Mouse (Mus musculus): ENCODE results near the gene Carnmt1.
"Not testable (repeated sequence)": the region's sequence is repeated elsewhere in the genome, so short reads cannot be mapped to it uniquely, and the experiment has no call there.

The Carnmt1 gene

GRCm38 (mm10) chr19:18713357-18713756 lies 42.8 kb downstream of the Carnmt1 start:
- not testable (repeated sequence) for DNase-seq (ENCODE audit: low spot score)

- peak; percentile 83 for DNase-seq (ENCODE audit: low spot score)
These were observed 45.8 kb downstream of the Carnmt1 start for GRCm38 (mm10) chr19:18716374-18716773.

GRCm38 (mm10) chr19:18720337-18720736 lies 49.8 kb downstream of the Carnmt1 start:
- no peak for DNase-seq (ENCODE audit: low spot score)

- no peak for DNase-seq (ENCODE audit: low spot score)
These were observed 54.6 kb downstream of the Carnmt1 start for GRCm38 (mm10) chr19:18725186-18725585.

- no peak for DNase-seq (ENCODE audit: low spot score)
These were observed 59.7 kb downstream of the Carnmt1 start for GRCm38 (mm10) chr19:18730255-18730654.

GRCm38 (mm10) chr19:18731077-18731476 lies 60.5 kb downstream of the Carnmt1 start:
- DNase-seq (ENCODE audit: low spot score) = no peak

- no peak for DNase-seq (ENCODE audit: low spot score)
These were observed 65.3 kb downstream of the Carnmt1 start for GRCm38 (mm10) chr19:18735901-18736300.

- DNase-seq (ENCODE audit: low spot score) = no peak
These were observed 68.6 kb downstream of the Carnmt1 start for GRCm38 (mm10) chr19:18739146-18739545.

GRCm38 (mm10) chr19:18743946-18744345 lies 73.4 kb downstream of the Carnmt1 start:
- no peak for DNase-seq (ENCODE audit: low spot score)

- DNase-seq (ENCODE audit: low spot score) = no peak
These were observed 76.2 kb downstream of the Carnmt1 start for GRCm38 (mm10) chr19:18746576-18747340.

- no peak for DNase-seq (ENCODE audit: low spot score)
These were observed 76.8 kb downstream of the Carnmt1 start for GRCm38 (mm10) chr19:18747379-18747778.

GRCm38 (mm10) chr19:18749598-18750339 lies 79.2 kb downstream of the Carnmt1 start, which contains the start of gene Trpm6:
Gene Trpm6, plus strand, starts transcription at chr19:18749983.
- no peak for DNase-seq (ENCODE audit: low spot score)

Data from layer of hippocampus, adult 9-10 months (tissue).